Mouse (Mus musculus): Measurements from ENCODE around the gene Fpr1.
"Not testable (repeated sequence)": the region's sequence is repeated elsewhere in the genome, so short reads cannot be mapped to it uniquely, and the experiment has no call there.

Fpr1 gene

GRCm38 (mm10) chr17:17883840-17884239 lies at the start of gene Fpr1:
Gene Fpr1 (minus strand): TSS chr17:17883940.
- DNase-seq (ENCODE audit: low spot score in 2 of 2): no peak

GRCm38 (mm10) chr17:17917782-17918181 lies 34.0 kb upstream of the Fpr1 start:
- DNase-seq (ENCODE audit: low spot score in 2 of 2): no peak

- no peak for DNase-seq (ENCODE audit: low spot score in 2 of 2)
Measured at GRCm38 (mm10) chr17:17917376-17917775, 33.6 kb upstream of the Fpr1 start.

GRCm38 (mm10) chr17:17912618-17913017 lies 28.9 kb upstream of the Fpr1 start:
- not testable (repeated sequence) for DNase-seq (ENCODE audit: low spot score in 2 of 2)

GRCm38 (mm10) chr17:17909636-17910421 lies 26.1 kb upstream of the Fpr1 start:
- peak in 1 of 2 experiments; percentile 9 for DNase-seq (ENCODE audit: low spot score in 2 of 2)

- no peak for DNase-seq (ENCODE audit: low spot score in 2 of 2)
Measured at GRCm38 (mm10) chr17:17900768-17901167, 17.0 kb upstream of the Fpr1 start.

- no peak for DNase-seq (ENCODE audit: low spot score in 2 of 2)
Measured at GRCm38 (mm10) chr17:17899268-17899667, 15.5 kb upstream of the Fpr1 start.

- DNase-seq (ENCODE audit: low spot score in 2 of 2): peak in 1 of 2 experiments; percentile 14
Measured at GRCm38 (mm10) chr17:17896039-17896438, 12.3 kb upstream of the Fpr1 start.

- no peak for DNase-seq (ENCODE audit: low spot score in 2 of 2)
Measured at GRCm38 (mm10) chr17:17889732-17890425, 6.1 kb upstream of the Fpr1 start.

GRCm38 (mm10) chr17:17887774-17888248 lies 4.1 kb upstream of the Fpr1 start, which contains the start of the genes Fpr2 and Fpr3:
Gene Fpr2 (plus strand): TSS chr17:17887824.
Gene Fpr3 (plus strand): TSS chr17:17887852.
- no peak for DNase-seq (ENCODE audit: low spot score in 2 of 2)

- no peak for DNase-seq (ENCODE audit: low spot score in 2 of 2)
Measured at GRCm38 (mm10) chr17:17882672-17883071, 1.1 kb downstream of the Fpr1 start.

GRCm38 (mm10) chr17:17879347-17879746 lies 4.4 kb downstream of the Fpr1 start:
- no peak for DNase-seq (ENCODE audit: low spot score in 2 of 2)

- no peak for DNase-seq (ENCODE audit: low spot score in 2 of 2)
Measured at GRCm38 (mm10) chr17:17871697-17872096, 12.0 kb downstream of the Fpr1 start.

GRCm38 (mm10) chr17:17870892-17871550 lies 12.7 kb downstream of the Fpr1 start:
- no peak for DNase-seq (ENCODE audit: low spot score in 2 of 2)

- no peak for DNase-seq (ENCODE audit: low spot score in 2 of 2)
Measured at GRCm38 (mm10) chr17:17866801-17867469, 16.8 kb downstream of the Fpr1 start.

GRCm38 (mm10) chr17:17865168-17865567 lies 18.6 kb downstream of the Fpr1 start:
- no peak for DNase-seq (ENCODE audit: low spot score in 2 of 2)

GRCm38 (mm10) chr17:17862360-17862759 lies 21.4 kb downstream of the Fpr1 start:
- no peak for DNase-seq (ENCODE audit: low spot score in 2 of 2)

GRCm38 (mm10) chr17:17860110-17860509 lies 23.6 kb downstream of the Fpr1 start:
- DNase-seq (ENCODE audit: low spot score in 2 of 2): no peak

- DNase-seq (ENCODE audit: low spot score in 2 of 2): no peak
Measured at GRCm38 (mm10) chr17:17857446-17857845, 26.3 kb downstream of the Fpr1 start.

GRCm38 (mm10) chr17:17856612-17857011 lies 27.1 kb downstream of the Fpr1 start:
- DNase-seq (ENCODE audit: low spot score in 2 of 2): no peak

GRCm38 (mm10) chr17:17855064-17855838 lies 28.5 kb downstream of the Fpr1 start, which contains the start of gene Has1:
Gene Has1 (minus strand): TSS chr17:17855205.
- DNase-seq (ENCODE audit: low spot score in 2 of 2): no peak
